Mouse (Mus musculus) lung, postnatal 36 days (tissue): ENCODE measurements at regions not wholly inside any gene's neighbourhood (a gene's known extent, or its start where the extent isn't known, plus 50 kb on each side); places are given as distances from the start of the nearest gene placed in this dataset.

Source experiments
- DNase-seq: peaks from one replicate; pipeline ENCODE4 v3.0.0; 2022; ENCODE audit warnings: mixed read lengths

DNA sequence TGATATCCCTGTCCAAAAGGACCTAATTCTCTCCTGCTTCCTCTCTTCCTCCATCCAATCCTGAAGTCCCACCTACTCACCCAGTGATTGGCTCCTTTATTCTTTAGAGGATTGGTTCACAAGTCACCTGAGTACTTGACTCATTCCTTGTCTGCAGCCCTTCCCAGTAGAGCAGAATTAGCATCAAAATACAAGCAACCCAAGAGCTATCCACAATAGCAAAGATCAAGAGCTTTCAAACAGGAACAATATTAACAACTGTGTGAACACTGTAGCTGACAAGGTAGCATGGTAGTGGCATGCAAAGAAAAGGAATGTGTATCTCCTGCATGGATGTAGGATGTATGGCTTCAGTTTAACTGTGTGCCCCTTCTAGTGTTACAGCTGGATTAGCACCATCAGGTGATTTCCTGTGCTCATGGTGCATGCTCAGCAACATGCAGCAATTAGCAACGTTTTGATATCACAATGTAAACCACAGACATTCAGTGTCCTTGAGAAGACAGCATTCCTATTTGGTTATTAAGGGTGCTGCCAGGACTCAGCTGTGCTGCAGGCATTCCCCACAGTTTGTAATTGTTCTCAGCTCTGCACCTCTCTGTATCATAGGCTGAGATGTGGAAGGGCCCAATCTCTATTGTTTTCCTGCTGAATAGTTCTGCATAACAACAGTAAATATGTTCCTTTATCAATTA, 437.2 kb downstream of the Ptprc start:
- DNase-seq: no peak

DNA sequence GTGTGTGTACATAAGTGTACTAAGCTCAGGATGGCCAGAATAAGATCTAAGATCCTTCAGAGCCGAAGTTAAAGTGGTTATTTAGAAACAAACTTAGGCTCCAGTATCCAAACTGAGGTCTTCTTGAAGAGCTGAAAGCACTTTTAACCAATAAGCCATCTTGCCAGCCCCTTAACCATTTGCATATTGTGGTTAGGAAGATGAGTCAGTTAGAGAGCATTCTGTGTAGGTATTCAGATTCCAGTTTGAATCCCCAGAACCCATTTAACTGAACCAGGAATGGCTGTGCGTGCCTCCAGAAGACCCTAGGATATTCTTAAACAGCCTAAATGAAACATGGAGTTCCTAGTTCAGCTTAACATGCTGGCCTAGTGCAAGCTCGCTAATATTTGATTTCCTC, 471.6 kb downstream of the Ptprc start:
- DNase-seq: no peak

DNA sequence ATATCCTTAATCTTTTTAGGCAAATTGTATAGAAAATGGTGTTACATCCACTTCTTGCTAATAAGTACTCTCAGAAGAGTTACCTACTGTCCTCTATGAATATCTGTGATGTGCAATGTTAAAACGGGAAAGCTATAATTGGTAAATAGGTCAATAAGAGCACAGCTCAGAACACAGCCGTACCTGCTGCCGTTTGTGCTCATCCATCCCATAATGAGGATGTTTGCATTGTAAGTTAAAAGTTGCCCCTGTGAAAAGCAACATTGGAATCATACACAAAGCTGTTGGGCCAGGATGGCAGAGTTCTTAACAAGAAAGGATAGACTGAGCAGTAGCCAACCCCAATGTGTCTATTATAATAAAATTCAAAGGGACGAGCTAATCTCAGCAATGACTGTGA, 476.6 kb downstream of the Ptprc start:
- DNase-seq: no peak

DNA sequence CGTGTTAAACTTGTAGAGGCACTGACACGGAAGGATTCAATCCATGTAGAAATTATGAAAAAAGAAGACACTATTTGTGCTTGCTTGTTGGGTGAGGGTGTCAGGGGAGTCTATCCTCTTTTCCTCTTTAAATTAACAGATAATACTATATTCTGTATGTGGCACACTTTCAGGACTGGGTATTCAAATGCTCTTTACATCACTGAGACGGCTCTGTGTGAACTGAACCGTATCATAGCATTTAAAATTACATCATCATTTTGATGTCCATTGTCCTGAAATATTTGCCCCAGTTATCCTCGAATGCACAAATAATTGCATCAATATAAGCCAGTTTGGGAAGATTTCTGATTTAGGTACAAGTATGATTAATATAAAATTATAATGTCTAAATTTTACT, 478.2 kb downstream of the Ptprc start:
- DNase-seq: no peak

DNA sequence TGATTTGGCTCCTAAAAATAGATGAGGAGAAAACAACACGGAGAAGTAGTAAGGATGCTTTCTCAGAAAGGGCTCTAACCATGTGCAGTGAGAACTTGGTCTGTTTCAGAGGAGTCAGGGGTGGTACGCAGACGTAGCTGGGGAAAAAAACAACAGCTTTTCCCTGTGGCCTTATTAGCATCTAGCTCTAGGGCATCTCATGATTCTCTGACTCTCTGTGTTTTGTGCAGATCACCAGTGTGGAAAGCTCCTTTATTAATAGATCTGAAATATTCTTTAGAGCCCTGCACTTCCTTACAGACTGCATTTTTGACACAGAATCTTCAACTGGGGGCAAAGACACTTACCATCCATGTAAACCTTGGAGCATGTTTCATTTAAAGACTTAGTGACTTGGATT, 478.7 kb downstream of the Ptprc start:
- no peak for DNase-seq

DNA sequence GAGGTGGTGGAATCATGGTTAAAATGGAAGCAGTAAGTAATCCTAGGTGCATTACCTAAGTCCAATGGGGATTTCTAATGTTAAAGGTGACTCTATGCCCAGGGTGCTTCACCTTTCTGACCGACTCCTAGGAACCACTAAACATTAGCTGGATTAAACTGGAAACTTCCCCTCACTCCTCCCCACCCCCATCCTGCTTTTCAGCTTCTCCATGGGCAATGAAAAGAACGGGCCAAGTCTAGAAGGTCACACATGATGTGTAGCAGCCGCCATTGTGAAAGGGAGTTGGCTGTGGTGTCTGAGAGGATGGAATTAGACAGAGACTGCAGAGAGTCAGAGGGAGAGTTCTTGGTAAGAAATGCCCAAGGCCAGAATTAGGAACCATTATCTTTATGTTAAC, 479.8 kb downstream of the Ptprc start:
- DNase-seq: no peak

DNA sequence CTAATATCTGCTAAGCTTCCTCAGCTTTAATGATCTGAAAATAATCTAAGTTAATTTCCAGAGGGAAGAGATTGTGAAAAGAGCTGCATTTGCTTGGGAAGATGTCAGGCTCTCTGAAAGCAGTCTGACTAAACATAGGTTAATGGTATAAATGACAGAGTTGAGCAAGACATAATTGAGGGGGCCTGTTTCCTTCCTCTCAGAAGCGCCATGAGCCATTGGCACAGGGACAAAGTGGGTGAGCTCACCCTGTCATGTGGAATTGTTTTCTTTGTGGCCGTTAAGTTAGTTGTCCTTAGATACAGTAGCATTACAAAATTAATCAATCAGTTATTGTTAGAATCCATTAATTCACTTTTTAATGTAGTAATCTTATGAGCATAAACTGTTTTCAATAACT, 483.0 kb downstream of the Ptprc start:
- DNase-seq: peak; percentile 23

DNA sequence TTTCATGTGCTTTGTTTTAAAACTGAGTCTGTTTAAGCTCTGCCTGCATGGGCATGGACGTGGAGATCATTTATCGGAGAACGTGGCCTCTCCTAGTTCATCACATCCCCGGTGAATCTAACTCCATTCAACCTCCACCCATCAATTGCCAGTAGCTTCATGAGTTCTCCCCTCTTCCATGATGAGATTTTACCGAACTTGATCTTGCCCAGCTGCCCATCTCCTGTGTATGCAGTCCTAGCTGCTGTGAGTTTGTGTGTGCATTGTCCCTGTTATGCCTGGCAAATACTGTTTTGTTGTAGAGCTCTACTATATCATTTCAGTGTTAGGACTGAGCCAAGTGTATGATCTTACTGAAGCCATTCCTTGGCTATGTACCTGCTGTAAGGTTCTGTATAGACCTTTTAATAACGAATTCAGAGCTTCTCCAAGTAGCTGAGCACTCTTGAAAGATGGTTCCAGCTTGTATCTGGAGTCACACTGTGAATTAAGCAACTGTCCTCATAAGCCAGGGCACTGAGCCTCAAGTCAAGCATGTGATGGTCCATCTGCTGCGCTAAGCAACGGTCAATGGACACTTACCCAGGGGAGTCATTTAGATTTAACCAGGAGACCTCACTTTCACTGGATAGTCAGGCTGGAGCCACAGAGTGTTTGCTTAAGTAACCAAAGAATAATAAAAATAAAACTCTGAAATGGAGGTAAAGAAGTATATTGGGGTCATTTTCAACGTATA, 484.5 kb downstream of the Ptprc start:
- no peak for DNase-seq

DNA sequence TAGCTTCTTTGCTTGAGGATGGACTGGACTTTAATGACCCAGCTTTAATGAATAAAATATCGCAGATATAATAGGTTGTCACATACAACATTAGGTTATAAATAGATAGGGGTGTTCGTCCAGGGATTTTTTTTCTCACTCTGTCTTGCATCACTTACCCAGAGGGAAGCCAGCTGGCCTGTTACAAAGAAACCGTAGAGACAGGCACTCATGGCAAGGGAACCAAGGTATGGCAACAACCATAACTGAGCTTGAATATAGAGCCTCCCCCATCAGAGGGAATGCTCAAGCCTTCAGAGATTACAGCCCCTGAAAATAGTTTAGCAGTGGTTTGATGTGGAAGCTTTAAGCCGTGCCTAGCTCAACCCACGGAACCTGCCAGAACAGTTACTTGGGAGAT, 504.9 kb downstream of the Ptprc start:
- DNase-seq: peak; percentile 18

DNA sequence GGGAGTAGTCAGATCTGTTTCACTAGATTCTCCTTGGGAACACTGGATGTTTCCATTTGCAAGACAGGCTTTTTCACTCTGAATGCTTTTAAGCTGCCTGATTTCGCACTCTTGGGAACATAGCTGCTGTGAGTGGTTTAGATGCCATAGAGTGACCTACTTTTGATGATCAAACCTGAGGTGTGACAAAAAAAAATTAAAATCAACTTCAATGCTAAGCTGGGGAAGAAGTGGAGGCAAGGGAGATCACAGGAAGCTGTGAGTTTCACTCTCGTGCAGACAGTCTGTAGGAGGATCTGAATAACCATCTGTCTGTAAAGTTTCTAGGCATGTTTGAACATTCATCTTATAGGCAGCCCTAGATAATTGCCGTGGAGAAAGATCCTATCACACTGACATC, 505.7 kb downstream of the Ptprc start:
- no peak for DNase-seq

DNA sequence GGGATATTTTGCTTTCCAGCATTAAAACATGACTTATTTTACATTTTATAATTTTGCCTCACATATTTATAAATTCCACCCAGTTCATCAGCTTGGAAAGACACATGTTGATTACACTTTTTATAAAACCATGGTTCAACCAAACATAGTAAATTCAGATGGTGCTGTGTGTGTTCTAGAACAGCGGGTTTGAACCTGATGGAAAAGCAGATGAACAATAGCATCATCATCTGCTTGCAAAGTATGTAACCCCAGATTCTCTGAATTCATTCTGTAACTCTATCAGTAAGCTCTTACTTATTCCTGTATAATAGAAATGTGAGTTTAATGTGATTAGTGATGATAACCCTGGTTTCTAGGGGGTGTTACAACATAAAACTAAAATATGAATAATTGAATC, 517.4 kb downstream of the Ptprc start:
- no peak for DNase-seq

DNA sequence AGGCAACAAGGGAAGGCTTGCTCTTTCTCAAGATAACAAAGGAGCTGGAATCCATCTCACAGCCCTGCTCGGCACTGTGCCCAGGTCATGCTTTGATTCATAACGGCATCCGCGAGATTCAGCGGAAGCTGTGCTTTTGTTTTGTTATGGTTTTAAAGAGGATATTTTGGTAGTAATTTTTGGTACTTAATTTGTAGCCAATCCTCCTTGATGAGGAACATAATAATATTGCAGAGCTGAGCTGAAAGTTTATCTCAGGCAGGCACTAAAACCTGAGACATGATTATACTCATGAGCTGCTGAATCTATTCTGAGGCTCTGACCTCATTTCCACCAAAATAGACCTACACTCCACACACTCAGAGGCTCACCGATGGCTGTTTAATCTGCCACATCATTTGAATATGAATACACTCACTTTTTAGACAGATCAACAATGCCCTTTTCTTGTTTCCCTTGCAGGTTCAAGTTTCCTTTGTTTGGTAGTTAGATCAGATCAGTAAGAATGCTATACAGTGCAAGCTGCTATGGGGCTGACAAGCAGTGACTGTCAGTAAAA, 518.5 kb downstream of the Ptprc start:
- peak; percentile 65 for DNase-seq

DNA sequence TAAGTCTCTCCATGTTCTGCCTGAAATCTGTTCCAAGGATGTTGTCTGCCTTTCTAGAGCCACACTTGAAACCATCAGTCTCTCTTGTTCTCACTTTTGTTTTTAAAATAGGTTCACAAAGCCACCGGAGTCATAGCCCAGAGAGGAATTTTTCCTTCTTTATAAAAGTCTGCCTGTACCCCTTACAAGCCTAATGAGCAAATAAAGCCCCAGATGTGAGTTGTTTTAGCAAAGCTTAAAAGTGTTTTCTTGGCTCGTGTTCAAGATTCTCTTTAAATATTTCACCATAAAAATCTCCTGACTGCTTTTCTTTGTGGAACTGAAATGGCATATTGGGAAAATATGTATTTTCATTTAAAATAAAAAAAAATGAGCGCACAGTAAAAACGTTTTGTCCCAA, 521.3 kb downstream of the Ptprc start:
- DNase-seq: no peak

DNA sequence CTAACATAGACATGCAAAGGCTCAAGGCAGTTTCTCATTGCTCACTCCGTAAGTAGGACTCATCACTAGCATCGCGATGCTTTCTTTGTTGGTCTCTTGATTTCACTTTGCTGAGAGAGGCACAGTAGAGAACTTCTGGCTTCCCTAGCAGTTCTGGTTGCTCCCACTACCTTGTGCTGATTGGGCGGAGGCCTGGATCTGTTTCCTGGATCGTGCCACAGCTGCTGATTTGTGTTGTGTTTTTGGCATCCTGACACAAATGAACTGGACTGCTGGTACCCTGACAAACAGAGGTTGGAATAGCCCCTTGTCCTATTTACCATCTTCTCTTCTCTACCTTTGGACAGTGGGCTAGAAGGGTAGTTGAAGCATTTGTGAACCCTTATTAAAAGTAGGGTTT, 522.0 kb downstream of the Ptprc start:
- peak; percentile 49 for DNase-seq

DNA sequence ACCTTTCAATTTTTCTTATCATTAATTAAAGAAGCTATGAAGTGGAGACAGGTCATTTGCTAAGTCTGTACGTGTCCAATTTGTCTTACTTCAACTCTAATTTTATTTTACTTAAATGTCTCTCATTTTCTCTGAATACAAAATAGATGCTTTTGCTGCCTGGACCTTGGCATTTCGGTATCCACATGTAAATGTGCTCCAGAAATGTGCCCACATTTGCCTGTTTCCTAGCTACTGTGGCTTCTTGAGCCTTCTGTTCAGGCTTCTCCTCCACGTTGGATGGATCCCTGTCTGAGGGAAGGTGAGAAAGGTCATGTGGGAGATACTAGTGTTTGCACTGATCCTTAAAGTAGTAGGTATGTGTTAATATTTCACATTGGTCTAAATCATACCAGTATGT, 524.9 kb downstream of the Ptprc start:
- no peak for DNase-seq

DNA sequence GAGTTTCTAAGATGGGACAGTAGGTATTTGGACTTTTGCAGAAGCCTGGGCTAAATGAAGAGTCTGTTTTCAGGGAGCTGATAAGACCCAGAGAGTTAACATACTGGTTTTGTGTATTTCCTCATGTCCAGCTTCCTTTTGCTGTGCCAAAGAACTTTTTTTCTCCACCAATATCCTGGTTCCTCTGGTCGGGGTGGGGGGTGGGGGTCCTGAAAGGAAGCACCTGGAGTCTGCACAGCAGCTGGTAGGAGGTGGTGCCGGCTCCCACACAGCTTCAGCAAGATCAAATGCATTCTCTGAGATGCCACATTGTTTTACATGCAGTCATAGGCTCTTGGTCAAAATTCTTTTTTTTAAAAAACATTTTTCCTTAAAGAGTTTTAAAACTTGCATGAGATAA, 525.4 kb downstream of the Ptprc start:
- DNase-seq: no peak

DNA sequence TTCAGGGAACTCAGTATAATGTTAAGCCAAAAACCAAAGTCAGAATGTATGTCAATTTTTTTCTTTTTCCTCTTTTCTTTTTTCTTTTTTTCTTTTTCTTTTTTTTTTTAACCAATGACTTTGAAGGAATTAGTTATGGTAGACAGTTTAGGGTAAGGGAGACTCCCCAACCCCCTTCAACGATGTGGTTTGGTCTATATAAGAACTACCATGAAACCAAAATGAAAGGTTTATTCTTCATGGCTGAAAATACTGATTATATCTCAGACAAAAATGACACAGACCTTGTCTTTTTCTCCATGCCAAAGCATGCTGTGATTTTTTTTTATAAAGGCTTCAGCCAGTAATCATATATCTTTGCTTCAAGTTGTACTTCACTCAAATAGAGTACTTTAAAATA, 526.7 kb downstream of the Ptprc start:
- no peak for DNase-seq

DNA sequence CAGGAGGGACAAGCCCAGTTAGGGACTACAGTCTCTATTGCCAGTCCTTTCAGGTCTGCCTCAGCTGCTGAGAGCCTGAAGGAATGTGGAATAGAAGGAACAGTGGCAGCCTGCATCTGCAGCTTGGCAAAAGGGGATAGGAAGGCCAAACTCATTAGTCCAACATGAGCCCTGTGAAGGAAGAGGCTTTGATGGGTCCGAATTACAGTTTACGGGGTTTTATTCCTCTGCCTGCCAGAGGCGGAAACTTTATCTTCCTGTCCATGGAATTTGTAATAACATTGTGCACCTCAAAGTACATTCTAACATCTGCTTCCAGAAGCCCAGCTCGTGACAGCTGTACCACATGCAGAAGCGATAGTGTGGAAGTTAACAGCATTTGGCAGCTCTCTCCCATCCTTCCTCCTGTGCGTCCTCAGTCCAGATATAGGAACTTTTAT, 530.9 kb downstream of the Ptprc start:
- peak; percentile 3 for DNase-seq

DNA sequence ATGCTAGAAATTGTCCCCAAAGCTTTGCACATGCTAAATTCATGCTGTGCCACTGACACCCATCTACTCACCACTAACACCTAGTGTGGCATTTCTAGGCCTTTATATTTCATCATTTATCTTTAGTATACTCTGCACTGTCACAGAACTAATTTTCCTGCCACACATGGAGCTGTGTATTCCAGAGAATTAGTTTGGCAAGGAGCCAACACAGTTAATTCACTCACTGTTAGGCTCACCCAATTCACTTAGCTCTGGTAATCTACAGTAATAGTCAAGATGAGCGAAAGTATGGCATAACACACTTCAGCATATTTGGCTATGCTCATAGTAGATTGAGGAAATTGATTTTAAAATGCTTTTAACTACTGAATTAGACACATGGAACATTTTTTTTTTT, 532.0 kb downstream of the Ptprc start:
- DNase-seq: no peak

DNA sequence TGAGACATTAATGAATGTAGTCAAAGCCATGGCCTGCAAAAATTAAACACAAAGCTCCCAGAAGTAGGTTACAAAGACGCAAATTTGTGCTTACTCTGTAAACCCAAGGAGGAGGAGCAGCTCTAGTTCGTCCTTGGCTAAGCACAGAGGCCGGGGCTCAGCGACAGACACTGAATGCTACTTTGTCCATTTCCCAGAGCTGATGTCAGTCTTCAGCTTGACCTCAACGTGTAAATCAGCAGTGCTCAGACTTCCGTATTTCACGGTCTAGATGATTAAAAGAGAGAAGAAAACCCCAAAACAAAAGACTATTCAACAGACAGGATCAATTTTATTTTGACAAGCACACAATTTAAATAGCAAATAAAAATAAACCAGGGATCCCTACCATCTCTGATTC, 534.7 kb downstream of the Ptprc start:
- DNase-seq: no peak

DNA sequence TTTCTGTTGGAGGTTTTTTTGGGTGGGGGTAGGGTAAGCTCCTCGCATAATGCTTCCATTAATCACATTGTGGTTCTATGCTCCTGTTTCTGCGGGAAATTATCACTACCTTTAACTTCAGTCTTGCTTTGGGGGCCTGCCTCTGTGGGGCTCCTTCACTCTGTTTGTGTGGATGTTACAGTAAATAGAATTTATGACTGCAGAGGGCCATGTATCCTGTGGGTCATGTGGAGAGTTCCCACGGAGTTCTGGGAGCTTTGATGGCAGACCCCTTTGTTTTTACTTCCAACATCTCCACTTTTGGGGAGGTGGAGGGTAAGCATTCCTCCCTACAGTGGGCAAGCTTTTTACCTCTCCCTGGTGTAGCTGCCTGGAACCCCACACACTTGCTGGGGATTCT, 538.6 kb downstream of the Ptprc start:
- DNase-seq: no peak

DNA sequence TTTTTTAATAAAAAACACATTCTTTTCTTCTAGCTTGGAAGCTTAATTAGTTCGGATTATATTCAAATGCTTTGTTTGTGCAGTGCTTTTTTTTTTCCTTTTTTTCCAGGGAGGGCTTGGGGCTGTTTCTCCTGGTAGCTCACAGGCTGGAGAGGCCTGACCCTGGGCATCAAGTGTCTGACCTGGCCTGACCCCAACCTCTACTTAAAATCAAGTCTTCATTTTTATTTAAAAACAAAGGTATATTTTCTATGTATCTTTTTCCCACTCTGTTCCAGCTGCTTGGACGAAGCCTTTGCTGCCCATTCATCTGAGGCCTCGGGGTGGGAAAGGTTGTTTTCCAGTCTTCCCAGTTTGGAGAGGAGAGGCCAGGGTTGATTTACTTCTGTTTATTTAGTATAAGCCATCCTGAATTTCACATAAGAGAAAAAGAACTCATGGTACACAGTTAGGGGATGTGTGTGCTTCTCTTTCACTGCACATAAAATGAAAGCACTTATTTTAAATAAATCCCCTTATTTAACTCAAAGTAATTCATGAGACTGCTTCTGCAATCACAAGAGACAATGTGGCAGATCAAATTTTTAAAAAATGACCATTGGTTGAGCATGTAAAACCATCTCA, 539.1 kb downstream of the Ptprc start:
- no peak for DNase-seq

DNA sequence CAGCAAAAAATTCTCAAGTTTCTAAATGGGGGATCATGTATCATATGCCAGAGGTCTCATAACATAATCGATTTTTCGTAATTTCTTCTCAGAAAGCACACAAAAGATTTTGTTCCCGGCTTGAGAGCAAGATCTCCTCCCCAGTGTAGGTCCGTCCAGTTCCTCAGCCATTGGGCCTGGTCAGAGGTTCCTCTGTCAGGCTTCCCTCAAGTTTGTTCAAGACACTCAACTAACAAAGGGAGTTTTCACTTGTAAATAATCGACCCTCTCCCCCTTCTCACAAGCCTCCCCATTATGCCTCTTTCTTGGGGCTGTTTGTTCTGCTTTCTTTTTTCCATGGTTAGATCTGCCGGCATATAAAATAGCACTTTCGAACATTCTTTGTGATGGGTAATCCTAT, 539.7 kb downstream of the Ptprc start:
- DNase-seq: no peak

DNA sequence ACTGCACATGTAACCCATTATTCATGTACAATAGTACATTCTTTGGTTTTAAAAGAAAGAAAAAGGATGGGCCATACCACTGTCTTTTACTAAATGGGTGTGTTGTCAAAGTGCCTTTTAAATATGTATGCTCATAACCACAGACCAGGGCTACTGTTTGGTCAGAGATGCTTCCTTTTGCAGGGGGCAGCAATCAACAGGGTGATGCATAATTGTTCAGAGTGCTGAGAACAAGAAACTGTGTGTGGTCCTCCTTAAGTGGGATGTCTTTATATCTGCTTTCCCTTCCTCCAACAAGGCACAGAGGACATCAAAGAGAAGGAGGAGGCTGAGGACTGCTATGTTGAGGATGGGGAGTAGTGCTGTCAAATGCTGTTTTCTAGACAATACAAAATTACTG, 544.0 kb downstream of the Ptprc start:
- DNase-seq: no peak
